Mouse (Mus musculus): Measurements from ENCODE around the gene Aars2. TPM values are rescaled to one million over a fixed set of nuclear protein-coding genes. Genes with fewer than 3 reads are reported as not detected.

Aars2 gene
- total RNA-seq, 2 experiments from 2014 or later = 19.4 to 19.6 TPM

Other genes with a start within 250 kb of the Aars2 start
- gene Cdc5l, start 73.1 kb upstream of the Aars2 start, total RNA-seq (2021) = 10 to 100 TPM; 36.2 to 38.2 TPM
- gene Spats1, start 31.4 kb upstream of the Aars2 start, total RNA-seq (2021) = under 1 TPM in 1 of 2 experiments, not detected in 1; 0.27 TPM
- gene Tcte1, start 16.6 kb downstream of the Aars2 start, total RNA-seq (2021) = not detected
- gene Tmem151b, start 42.8 kb downstream of the Aars2 start, total RNA-seq (2021) = under 1 TPM in 1 of 2 experiments, not detected in 1; 0.08 TPM
- gene Nfkbie, start 48.9 kb downstream of the Aars2 start, total RNA-seq (2021) = 1 to 10 TPM; 1.4 to 1.5 TPM
- 10 to 100 TPM; 27.6 to 32.7 TPM for gene Slc35b2, start 57.0 kb downstream of the Aars2 start, total RNA-seq (2021)
- 1,000 to 10,000 TPM; 1,126 to 1,337 TPM for gene Hsp90ab1, start 66.4 kb downstream of the Aars2 start, total RNA-seq (2021)
- gene Slc29a1, start 92.8 kb downstream of the Aars2 start, total RNA-seq (2021) = 10 to 100 TPM; 66.7 to 73.5 TPM
- gene Mymx, start 95.3 kb downstream of the Aars2 start, total RNA-seq (2021) = not detected
- gene Capn11, start 152.5 kb downstream of the Aars2 start, total RNA-seq (2021) = not detected
- 100 to 1,000 TPM; 140 to 155 TPM for gene Mrpl14, start 179.5 kb downstream of the Aars2 start, total RNA-seq (2021)
- 10 to 100 TPM; 84.6 to 88.1 TPM for gene Tmem63b, start 180.1 kb downstream of the Aars2 start, total RNA-seq (2021)
- not detected for gene 1600014C23Rik, start 227.0 kb downstream of the Aars2 start, total RNA-seq (2021)

Data from heart, postnatal 36 days (tissue).